Mouse (Mus musculus) liver, adult 2 months (tissue): Measurements from ENCODE around the gene Rngtt. TPM values are rescaled to one million over a fixed set of nuclear protein-coding genes. Genes with fewer than 3 reads are reported as not detected.
A peak's percentile ranks its signal among the peaks of the same experiment; 100 is the strongest.

Experiments used
- DNase-seq: peaks from one replicate; pipeline ENCODE4 v3.0.0-alpha.2; 2011; ENCODE audit warnings: low read depth, low spot score; ENCODE audit errors: extremely low read depth
- H3K27ac ChIP-seq: fragments of 200-500 bp; replicated peaks from 2 replicates; pipeline ENCODE4 v1.5.1; 2012; ENCODE audit warnings: low read depth, mild to moderate bottlenecking, control low read depth, inconsistent platforms, low read length; ENCODE audit not compliant: insufficient read depth
- H3K27me3 ChIP-seq: fragments of 200-500 bp; 2 replicates; pipeline ENCODE4 v1.6.1; 2012; ENCODE audit warnings: mild to moderate bottlenecking, moderate library complexity, low read length, inconsistent platforms; ENCODE audit not compliant: control insufficient read depth, insufficient read depth
- H3K36me3 ChIP-seq: fragments of 200-500 bp; 2 replicates; pipeline ENCODE4 v1.6.1; 2012; ENCODE audit warnings: low read length, inconsistent platforms; ENCODE audit not compliant: control insufficient read depth, insufficient read depth
- H3K4me1 ChIP-seq: fragments of 200-500 bp; 2 replicates; pipeline ENCODE4 v1.6.1; 2011; ENCODE audit warnings: low read length; ENCODE audit not compliant: control insufficient read depth, insufficient read depth
- H3K4me3 ChIP-seq: fragments of 200-500 bp; 2 replicates; pipeline ENCODE4 v1.5.1; 2011; ENCODE audit warnings: low read depth, mild to moderate bottlenecking, control low read depth, low read length, moderate library complexity; ENCODE audit not compliant: insufficient read depth
- H3K79me2 ChIP-seq: fragments of 200-500 bp; 2 replicates; pipeline ENCODE4 v1.6.1; 2012; ENCODE audit warnings: inconsistent platforms, mild to moderate bottlenecking, low read length, moderate library complexity; ENCODE audit not compliant: control insufficient read depth, insufficient read depth
- H3K9ac ChIP-seq: fragments of 200-500 bp; 2 replicates; pipeline ENCODE4 v1.6.1; 2012; ENCODE audit warnings: low read depth, mild to moderate bottlenecking, control low read depth, inconsistent platforms, low read length
- CTCF ChIP-seq: fragments of 200-500 bp; IDR thresholded peaks from 2 replicates; pipeline ENCODE4 v1.5.1; 2011; ENCODE audit warnings: low read depth, low read length, control low read depth
- POLR2A ChIP-seq: fragments of 200-500 bp; IDR thresholded peaks from 2 replicates; pipeline ENCODE4 v1.6.1; 2011; ENCODE audit warnings: low read length, control low read depth; ENCODE audit not compliant: insufficient read depth; ENCODE audit errors: extremely low read depth
- WGBS: fragments of 180-500 bp; shearing (Covaris S2); methylation state at CpG from one replicate; pipeline ENCODE4 v1.1.7; 2018; 5-methylcytosine and 5-hydroxymethylcytosine counted together
- polyA plus RNA-seq: library from polyadenylated mRNA; depleted of rRNA; stranded (reverse); fragments of >200 nt; gene quantifications from 2 replicates; pipeline ENCODE4 v1.2.3, GENCODE M21; 2012
- total RNA-seq: library from RNA; depleted of rRNA; stranded (reverse); fragments of >200 nt; gene quantifications from 2 replicates; pipeline ENCODE4 v1.2.3, GENCODE M21; 2014

Gene Rngtt
- total and polyA plus RNA-seq, 2 experiments: 1.3 to 6.8 TPM

DNA sequence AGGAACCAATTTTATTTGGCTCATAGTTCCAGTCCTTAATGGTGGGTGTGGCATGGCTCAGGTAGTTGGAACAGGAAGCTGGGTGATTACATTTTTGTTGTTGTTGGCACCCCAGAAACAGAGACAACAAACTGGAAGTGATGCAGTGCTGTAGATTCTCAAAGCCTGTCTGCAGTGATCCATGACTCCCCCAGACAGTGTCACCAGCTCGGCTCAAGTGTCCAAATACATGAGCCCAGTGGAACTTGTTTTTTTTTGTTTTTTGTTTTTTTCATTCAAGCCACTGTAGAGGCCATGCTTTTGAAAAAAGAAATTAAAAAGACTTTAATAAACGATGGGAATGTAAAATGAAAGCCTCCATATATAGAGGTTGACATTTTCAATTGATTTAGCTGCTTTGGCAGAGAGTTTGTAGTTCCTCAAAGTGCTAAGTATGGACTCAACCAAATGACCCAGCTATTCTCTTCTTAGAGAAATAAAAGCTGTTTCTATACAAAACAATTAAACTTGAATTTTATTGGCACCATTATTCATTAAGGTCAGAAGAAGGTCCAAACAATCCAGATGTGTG, 95.7 kb downstream of the Rngtt start:
- 94% methylated on average over 2 of the region's 2 CpGs for WGBS
- TF ChIP-seq CTCF: no peak
- H3K4me1 ChIP-seq: no peaks in the 10 kb centered on the region
- no peak overlapping the region for H3K27ac ChIP-seq
- H3K36me3 ChIP-seq: peaks cover 8% of the 10 kb centered on the region; the same call in 1 of the 2 replicates
- no peaks in the 10 kb centered on the region for H3K79me2 ChIP-seq
- no peak overlapping the region for H3K9ac ChIP-seq
- no peak for DNase-seq
- H3K4me3 ChIP-seq: no peak overlapping the region
- no peaks in the 10 kb centered on the region for H3K27me3 ChIP-seq

DNA sequence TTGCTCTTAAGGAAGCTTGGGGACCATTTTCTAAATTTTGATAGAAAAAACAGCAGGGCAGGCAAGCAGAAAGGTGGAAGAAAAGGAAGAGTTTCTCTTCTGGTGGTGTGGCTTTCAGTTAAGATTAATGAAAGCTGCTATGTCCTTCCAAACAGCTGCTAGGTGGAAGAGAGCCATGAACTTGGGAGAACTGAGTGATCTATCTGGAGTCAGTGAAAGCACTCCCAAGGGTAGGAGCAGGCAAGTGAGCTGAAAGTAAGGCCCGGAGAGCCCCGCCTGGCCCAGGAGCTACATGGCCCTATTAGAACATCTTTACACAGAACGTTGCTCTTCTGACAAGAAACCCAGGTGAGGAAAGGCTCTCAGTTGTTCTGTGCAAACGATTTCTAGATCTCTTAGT, 103.7 kb downstream of the Rngtt start:
- Histone ChIP-seq H3K27me3 (no peaks in the 10 kb centered on the region), H3K27ac (no peak overlapping the region), H3K9ac (no peak overlapping the region), H3K79me2 (no peaks in the 10 kb centered on the region), H3K36me3 (peaks cover 2% of the 10 kb centered on the region; the same call in 1 of the 2 replicates), H3K4me3 (no peak overlapping the region), H3K4me1 (no peaks in the 10 kb centered on the region)
- DNase-seq: no peak
- no peak for TF ChIP-seq POLR2A
- TF ChIP-seq CTCF: no peak
- WGBS: 84% methylated on average over 4 of the region's 4 CpGs

- H3K27ac ChIP-seq: no peak overlapping the region
- no peaks in the 10 kb centered on the region for H3K27me3 ChIP-seq
- TF ChIP-seq POLR2A (no peak), CTCF (no peak)
- no peaks in the 10 kb centered on the region for H3K79me2 ChIP-seq
- no peaks in the 10 kb centered on the region for H3K36me3 ChIP-seq
- no peaks in the 10 kb centered on the region for H3K4me1 ChIP-seq
- 86% methylated on average over 4 of the region's 4 CpGs for WGBS
- no peak for DNase-seq
- H3K4me3 ChIP-seq: no peak overlapping the region
- no peak overlapping the region for H3K9ac ChIP-seq
Measured at GRCm38 (mm10) chr4:33414781-33415180, 104.7 kb downstream of the Rngtt start.

DNA sequence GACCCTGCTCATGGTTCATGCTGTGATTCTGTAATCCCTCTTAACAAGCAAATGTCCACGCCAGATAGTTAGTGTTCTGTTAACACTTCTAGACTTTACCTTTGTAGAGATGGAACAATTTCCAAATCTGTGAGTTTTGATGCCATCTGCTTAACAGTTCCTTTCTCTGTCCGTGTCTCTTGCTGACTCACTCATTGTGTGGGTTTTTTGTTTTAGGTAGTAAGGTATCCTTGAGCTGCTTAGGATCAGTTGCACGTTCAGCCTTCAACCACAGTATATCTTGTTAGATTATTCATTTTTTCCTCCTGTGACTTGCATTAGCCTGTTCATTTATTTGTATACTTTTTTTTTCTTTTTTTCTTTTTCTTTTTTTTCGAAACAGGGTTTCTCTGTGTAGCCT, 107.3 kb downstream of the Rngtt start:
- no peaks in the 10 kb centered on the region for H3K4me1 ChIP-seq
- DNase-seq: no peak
- no peak overlapping the region for H3K4me3 ChIP-seq
- H3K9ac ChIP-seq: no peak overlapping the region
- no peaks in the 10 kb centered on the region for H3K79me2 ChIP-seq
- no peak overlapping the region for H3K27ac ChIP-seq
- no peaks in the 10 kb centered on the region for H3K36me3 ChIP-seq
- TF ChIP-seq CTCF: no peak
- TF ChIP-seq POLR2A: no peak
- no peaks in the 10 kb centered on the region for H3K27me3 ChIP-seq
- 86% methylated on average over 4 of the region's 4 CpGs for WGBS

DNA sequence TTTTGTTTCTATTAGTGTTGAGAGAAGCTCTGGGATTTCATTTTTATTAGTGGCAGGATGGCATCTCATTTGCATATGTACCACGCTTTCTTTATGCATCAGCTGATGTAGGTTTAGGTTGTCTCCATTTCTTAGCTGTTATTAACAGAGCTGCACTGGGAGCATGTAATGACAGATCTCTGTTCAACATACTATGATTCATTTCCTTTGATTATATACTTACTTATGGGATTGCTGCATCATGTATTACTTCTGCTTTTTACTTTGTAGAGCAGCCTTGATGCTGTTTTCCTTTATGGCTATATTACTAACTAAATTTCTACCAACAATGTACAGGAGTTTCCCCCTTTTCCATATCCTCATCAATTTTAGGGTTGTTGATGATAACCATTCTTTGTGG, 109.5 kb downstream of the Rngtt start:
- no peak overlapping the region for H3K4me3 ChIP-seq
- H3K79me2 ChIP-seq: no peaks in the 10 kb centered on the region
- H3K9ac ChIP-seq: no peak overlapping the region
- WGBS: 98% methylated on average over 1 of the region's 1 CpGs
- no peaks in the 10 kb centered on the region for H3K4me1 ChIP-seq
- H3K36me3 ChIP-seq: peaks cover 3% of the 10 kb centered on the region
- H3K27ac ChIP-seq: no peak overlapping the region
- DNase-seq: no peak
- TF ChIP-seq POLR2A (no peak), CTCF (no peak)
- H3K27me3 ChIP-seq: no peaks in the 10 kb centered on the region

GRCm38 (mm10) chr4:33428856-33429255, 118.7 kb downstream of the Rngtt start:
- H3K4me1 ChIP-seq: no peaks in the 10 kb centered on the region; the same call in 1 of the 2 replicates
- WGBS: 60% methylated on average over 4 of the region's 4 CpGs
- TF ChIP-seq POLR2A (no peak), CTCF (no peak)

More at GRCm38 (mm10) chr4:33428856-33429255, 118.7 kb downstream of the Rngtt start:
- Histone ChIP-seq H3K9ac (no peak overlapping the region), H3K27ac (no peak overlapping the region), H3K4me3 (no peak overlapping the region), H3K27me3 (no peaks in the 10 kb centered on the region), H3K36me3 (peaks cover 3% of the 10 kb centered on the region), H3K79me2 (no peaks in the 10 kb centered on the region)
- peak; percentile 33 for DNase-seq
